Mouse (Mus musculus) hindbrain, postnatal 0 days (tissue): ENCODE measurements around the gene Pik3cb. TPM values are rescaled to one million over a fixed set of nuclear protein-coding genes. Genes with fewer than 3 reads are reported as not detected.

Experiments used
- ATAC-seq: fragments of 200-750 bp; cut with Nextera tagmentation; 2 replicates; pipeline ENCODE4 v1.8.0; 2017; ENCODE audit warnings: mild to moderate bottlenecking, moderate TSS enrichment, moderate library complexity
- DNase-seq: peaks from one replicate; pipeline ENCODE4 v3.0.0-alpha.2; 2015; ENCODE audit warnings: low spot score
- H3K27ac ChIP-seq: fragments of 300-500 bp; sonication (generic); 2 replicates; pipeline ENCODE4 v1.5.1; 2014; ENCODE audit warnings: mild to moderate bottlenecking
- H3K27me3 ChIP-seq: fragments of 300-500 bp; sonication (generic); 2 replicates; pipeline ENCODE4 v1.6.1; 2014; ENCODE audit warnings: low read length, mixed read lengths; ENCODE audit not compliant: insufficient read depth
- H3K36me3 ChIP-seq: fragments of 300-500 bp; sonication (generic); 2 replicates; pipeline ENCODE4 v1.6.1; 2014; ENCODE audit warnings: low read length, mixed read lengths; ENCODE audit not compliant: insufficient read depth
- H3K4me1 ChIP-seq: fragments of 300-500 bp; sonication (generic); 2 replicates; pipeline ENCODE4 v1.6.1; 2014; ENCODE audit warnings: antibody characterized with exemption, low read length, mixed read lengths; ENCODE audit not compliant: insufficient read depth
- H3K4me2 ChIP-seq: fragments of 300-500 bp; sonication (generic); 2 replicates; pipeline ENCODE4 v1.6.1; 2014; ENCODE audit warnings: low read depth, mild to moderate bottlenecking, low read length, moderate library complexity, mixed read lengths
- H3K4me3 ChIP-seq: fragments of 300-500 bp; sonication (generic); 2 replicates; pipeline ENCODE4 v1.5.1; 2014; ENCODE audit warnings: low read length
- H3K9ac ChIP-seq: fragments of 300-500 bp; sonication (generic); replicated peaks from 2 replicates; pipeline ENCODE4 v1.6.1; 2014; ENCODE audit warnings: mild to moderate bottlenecking, low read length, moderate library complexity, mixed read lengths
- H3K9me3 ChIP-seq: fragments of 300-500 bp; sonication (generic); 2 replicates; pipeline ENCODE4 v1.6.1; 2016; ENCODE audit warnings: low read length, mixed read lengths
- CTCF ChIP-seq: IDR thresholded peaks from 2 replicates; pipeline ENCODE4 v1.5.1; 2016; ENCODE audit warnings: antibody characterized with exemption, control low read depth, low read depth
- WGBS: fragments of 180-500 bp; shearing (Covaris S2); extraction: QIAGEN DNeasy Blood & Tissue Kit; methylation state at CpG from one replicate; pipeline ENCODE4 v1.1.7; 2014; 5-methylcytosine and 5-hydroxymethylcytosine counted together
- polyA plus RNA-seq: library from polyadenylated mRNA; unstranded; fragments of >200 nt; fragmentation: Nextera tagmentation; extraction: Ambion mirVana; gene quantifications from 2 replicates; pipeline ENCODE4 v1.2.1, GENCODE M21; 2015
- total RNA-seq: library from RNA; depleted of rRNA; stranded (reverse); fragments of >200 nt; gene quantifications from 2 replicates; pipeline ENCODE4 v1.2.3, GENCODE M21; 2014

The Pik3cb gene
- total and polyA plus RNA-seq, 2 experiments from 2014 or later: 3.5 to 4.9 TPM

DNA sequence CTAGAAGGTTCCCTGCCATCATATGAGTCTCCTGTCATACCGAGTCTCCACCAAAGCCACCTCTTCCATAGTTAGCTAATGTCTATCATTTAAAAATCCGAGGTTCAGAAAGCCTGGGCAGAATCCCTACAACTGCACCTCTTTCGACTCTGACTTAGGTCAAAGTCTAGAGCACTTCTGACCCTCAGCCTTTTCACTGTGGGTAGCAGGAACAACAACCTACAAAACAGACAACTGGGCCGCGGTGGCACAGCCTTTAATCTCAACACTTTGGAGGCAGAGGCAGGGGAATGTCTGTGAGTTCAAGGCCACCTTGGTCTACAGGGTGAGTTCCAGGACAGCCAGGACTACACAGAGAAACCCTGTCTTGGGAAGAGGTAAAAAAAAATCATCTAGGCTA, 3.1 kb downstream of the Pik3cb start:
- no peaks in the 10 kb centered on the region for H3K36me3 ChIP-seq
- 0 out of 2 replicates have a peak, but pooled peaks cover 9% of the 10 kb centered on the region for H3K4me1 ChIP-seq
- no peak for DNase-seq
- H3K27ac ChIP-seq: no peak overlapping the region
- no peak overlapping the region for H3K4me2 ChIP-seq
- H3K9ac ChIP-seq: no peak overlapping the region
- 80% methylated on average over 5 of the region's 5 CpGs for WGBS
- H3K27me3 ChIP-seq: no peaks in the 10 kb centered on the region
- H3K4me3 ChIP-seq: no peak overlapping the region
- no peak for TF ChIP-seq CTCF
- no peaks in the 10 kb centered on the region for H3K9me3 ChIP-seq
- ATAC-seq: no peak

DNA sequence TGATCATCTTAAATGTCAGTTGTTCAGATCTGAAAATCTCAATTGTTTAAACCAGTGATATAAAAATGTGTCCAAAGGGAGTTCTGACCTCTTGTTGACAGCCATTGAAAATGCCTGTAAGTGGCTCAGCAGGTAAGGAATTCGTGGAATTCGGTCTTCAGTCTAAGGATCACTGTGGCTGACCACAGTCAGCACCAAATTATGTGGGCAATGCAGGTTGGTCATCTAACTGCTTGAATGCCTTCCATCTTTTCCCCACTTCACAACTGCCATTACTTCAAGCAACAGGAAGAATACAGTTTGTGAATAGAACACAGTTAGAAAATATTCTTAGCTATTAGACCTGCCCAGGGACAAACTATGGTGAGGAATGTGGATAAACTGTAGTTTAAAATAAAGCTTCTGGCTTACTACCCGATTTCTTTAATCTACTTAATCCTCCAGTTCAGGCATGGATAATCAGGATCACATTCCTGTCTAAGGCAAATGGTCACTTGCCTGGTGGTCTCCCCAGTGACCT, 8.4 kb downstream of the Pik3cb start:
- H3K4me3 ChIP-seq: no peak overlapping the region
- no peaks in the 10 kb centered on the region for H3K4me1 ChIP-seq
- DNase-seq: no peak
- no peak for ATAC-seq
- no peaks in the 10 kb centered on the region for H3K9me3 ChIP-seq
- TF ChIP-seq CTCF: no peak
- H3K27me3 ChIP-seq: no peaks in the 10 kb centered on the region
- no peaks in the 10 kb centered on the region for H3K36me3 ChIP-seq
- H3K27ac ChIP-seq: no peak overlapping the region
- H3K9ac ChIP-seq: no peak overlapping the region
- no peak overlapping the region for H3K4me2 ChIP-seq
- WGBS: 42% methylated on average over 3 of the region's 3 CpGs

DNA sequence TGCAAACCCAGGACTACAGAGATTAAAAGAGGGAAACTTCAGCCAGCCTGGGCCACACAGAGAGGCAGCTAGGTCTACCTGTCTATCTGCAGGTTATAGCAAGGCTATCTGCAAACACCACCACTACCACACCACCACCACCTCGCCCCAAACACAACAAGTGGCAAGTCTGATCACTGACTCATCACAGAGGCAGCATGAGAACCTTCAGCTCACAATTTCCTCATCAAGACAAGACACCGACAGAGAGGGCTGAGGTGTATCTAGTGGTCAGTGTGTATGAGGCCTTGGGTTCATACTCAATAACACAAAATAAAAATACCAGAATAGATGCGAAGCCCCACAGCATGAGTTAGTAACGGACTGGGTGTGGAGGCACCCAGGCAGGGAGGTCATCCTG, 9.3 kb downstream of the Pik3cb start:
- Histone ChIP-seq H3K27me3 (no peaks in the 10 kb centered on the region), H3K36me3 (no peaks in the 10 kb centered on the region), H3K4me2 (no peak overlapping the region), H3K4me3 (no peak overlapping the region), H3K4me1 (no peaks in the 10 kb centered on the region), H3K27ac (no peak overlapping the region), H3K9me3 (no peaks in the 10 kb centered on the region), H3K9ac (no peak overlapping the region)
- WGBS: 88% methylated on average over 4 of the region's 4 CpGs
- no peak for TF ChIP-seq CTCF
- ATAC-seq (no peak), DNase-seq (no peak)

DNA sequence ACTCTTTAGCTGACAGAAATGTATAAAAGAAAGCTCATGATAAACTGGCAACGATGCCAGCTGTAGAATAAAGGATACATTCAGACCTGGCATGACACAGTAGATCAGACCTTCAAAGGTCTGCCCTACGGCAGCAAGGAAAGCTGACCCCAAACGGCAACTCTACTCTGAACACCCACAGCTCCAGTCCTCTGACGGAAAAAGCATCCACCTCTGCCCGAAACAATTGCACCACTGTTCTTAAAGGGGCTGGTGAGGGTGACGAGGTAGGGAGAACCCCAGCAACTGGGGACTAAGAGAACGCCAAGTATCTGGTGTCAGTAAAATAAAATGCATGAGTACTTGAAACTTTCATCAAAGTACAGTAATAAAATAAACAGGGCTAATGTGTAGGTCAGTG, 12.8 kb downstream of the Pik3cb start:
- WGBS: 70% methylated on average over 7 of the region's 7 CpGs
- no peak overlapping the region for H3K9ac ChIP-seq
- no peaks in the 10 kb centered on the region for H3K27me3 ChIP-seq
- no peak overlapping the region for H3K4me3 ChIP-seq
- no peak for ATAC-seq
- no peaks in the 10 kb centered on the region for H3K9me3 ChIP-seq
- H3K4me2 ChIP-seq: no peak overlapping the region
- no peaks in the 10 kb centered on the region for H3K36me3 ChIP-seq
- no peak overlapping the region for H3K27ac ChIP-seq
- no peak for DNase-seq
- no peaks in the 10 kb centered on the region for H3K4me1 ChIP-seq
- TF ChIP-seq CTCF: no peak

DNA sequence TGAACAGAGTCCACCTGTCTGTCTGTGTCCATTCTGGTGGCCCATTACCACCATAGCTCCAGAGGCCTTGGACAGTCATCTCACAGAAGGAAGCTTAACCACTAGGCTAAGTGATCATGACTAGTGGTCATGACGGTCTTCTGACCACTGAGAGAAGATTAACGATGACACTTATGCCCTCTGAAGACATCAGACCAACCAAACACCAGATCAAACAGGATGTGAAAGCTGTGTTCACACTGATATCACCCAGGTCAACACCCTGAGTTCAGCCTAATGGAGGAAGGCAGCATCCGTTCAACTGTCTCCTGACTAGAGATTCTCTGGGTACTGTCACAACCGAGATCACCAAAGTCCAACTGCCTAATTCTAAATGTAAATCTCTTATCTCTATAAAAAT, 17.7 kb downstream of the Pik3cb start:
- H3K4me1 ChIP-seq: no peaks in the 10 kb centered on the region
- no peak overlapping the region for H3K4me3 ChIP-seq
- no peak overlapping the region for H3K4me2 ChIP-seq
- H3K36me3 ChIP-seq: no peaks in the 10 kb centered on the region
- no peaks in the 10 kb centered on the region for H3K27me3 ChIP-seq
- H3K27ac ChIP-seq: no peak overlapping the region
- ATAC-seq: no peak
- DNase-seq: no peak
- TF ChIP-seq CTCF: no peak
- no peaks in the 10 kb centered on the region for H3K9me3 ChIP-seq
- no peak overlapping the region for H3K9ac ChIP-seq
- 89% methylated on average over 4 of the region's 4 CpGs for WGBS

DNA sequence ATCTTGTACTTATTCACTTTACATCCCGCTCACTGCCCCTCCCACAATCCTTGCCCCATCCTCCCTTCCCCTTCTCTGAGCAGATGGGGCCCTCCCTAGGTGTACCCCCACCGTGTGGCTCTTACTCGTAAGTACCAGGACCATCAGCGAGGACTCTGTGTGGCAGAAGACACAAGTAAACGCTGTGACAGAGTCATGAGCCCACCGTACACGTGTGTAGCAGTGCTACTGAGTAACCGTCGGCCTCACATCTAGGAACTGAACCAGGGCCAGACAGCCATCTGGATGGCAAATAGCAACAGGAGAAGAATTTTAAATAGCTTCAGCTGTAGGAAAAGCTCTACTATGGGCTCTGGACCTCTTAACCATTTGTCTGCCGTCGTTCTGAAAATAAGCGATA, 28.0 kb downstream of the Pik3cb start:
- Histone ChIP-seq H3K36me3 (no peaks in the 10 kb centered on the region), H3K4me3 (no peak overlapping the region), H3K9ac (no peak overlapping the region), H3K9me3 (no peaks in the 10 kb centered on the region), H3K27ac (0 out of 2 replicates have a peak overlapping the region, but pooled peaks have one; percentile 12), H3K4me1 (no peaks in the 10 kb centered on the region), H3K27me3 (no peaks in the 10 kb centered on the region), H3K4me2 (no peak overlapping the region)
- DNase-seq: peak; percentile 71
- ATAC-seq: peak; percentile 78
- no peak for TF ChIP-seq CTCF
- WGBS: 45% methylated on average over 12 of the region's 12 CpGs

DNA sequence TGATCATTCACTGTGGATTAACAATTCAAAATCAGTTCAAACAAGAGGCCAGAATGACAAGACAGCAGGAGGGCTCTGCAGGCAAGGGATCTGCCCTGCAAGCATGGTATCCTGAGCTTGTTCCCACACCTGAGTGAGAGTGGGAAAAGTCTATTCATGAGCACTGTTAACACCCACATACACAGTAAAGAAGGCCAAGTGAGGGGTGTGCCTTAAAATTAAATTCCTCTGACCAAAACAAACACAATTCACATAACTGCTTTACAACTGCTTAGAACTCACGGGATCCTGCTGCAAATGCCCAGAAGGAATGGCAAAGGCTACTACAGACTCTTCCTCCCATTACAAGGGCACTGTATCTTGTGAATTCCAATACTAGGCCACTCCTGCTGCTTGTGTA, 29.3 kb downstream of the Pik3cb start:
- DNase-seq (no peak), ATAC-seq (no peak)
- Histone ChIP-seq H3K27me3 (no peaks in the 10 kb centered on the region), H3K9me3 (no peaks in the 10 kb centered on the region), H3K36me3 (no peaks in the 10 kb centered on the region), H3K4me1 (no peaks in the 10 kb centered on the region), H3K4me3 (no peak overlapping the region), H3K27ac (no peak overlapping the region), H3K9ac (no peak overlapping the region), H3K4me2 (no peak overlapping the region)
- no peak for TF ChIP-seq CTCF
- 58% methylated on average over 1 of the region's 1 CpGs for WGBS
